Mouse (Mus musculus): ENCODE data around the gene Pinlyp.

GRCm38 (mm10) chr7:24524978-24525377 is 20.9 kb downstream of the Pinlyp start:
- TF ChIP-seq EP300 (IDR thresholded peaks at IDR 0.05; ENCODE audit: low read depth) (no peak), CTCF (IDR thresholded peaks at IDR 0.05; ENCODE audit: low read depth) (no peak)
